Mouse (Mus musculus): ENCODE data around the gene Twist2. TPM values are rescaled to one million over a fixed set of nuclear protein-coding genes. Genes with fewer than 3 reads are reported as not detected.

Twist2 gene
- total RNA-seq, 2 experiments from 2014 or later = 0.97 to 1.6 TPM

GRCm38 (mm10) chr1:91873572-91874285 is 72.5 kb downstream of the Twist2 start:
- DNase-seq (ENCODE audit: low spot score in 2 of 2) = no peak

DNA sequence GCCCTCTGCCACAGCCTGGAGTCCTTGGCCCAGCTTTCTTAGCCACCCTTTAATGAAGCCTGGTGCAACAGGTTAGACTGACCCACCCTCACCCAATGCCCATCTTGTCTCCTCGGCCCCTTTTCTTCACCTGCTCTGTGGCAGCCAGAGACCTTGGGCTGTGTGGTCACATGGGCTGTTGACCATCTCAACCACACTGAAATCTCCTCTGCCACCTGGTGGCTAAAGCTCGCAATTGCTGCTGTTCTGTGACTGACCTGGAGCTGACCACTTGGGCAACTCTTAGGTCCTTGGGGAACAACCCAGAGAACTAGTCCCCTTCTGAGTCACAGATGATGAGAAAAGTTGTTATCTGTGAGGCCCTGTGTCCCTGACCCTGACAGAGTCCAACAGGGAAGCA is 73.4 kb downstream of the Twist2 start:
- DNase-seq (ENCODE audit: low spot score in 2 of 2) = peak in 1 of 2 experiments; percentile 52

GRCm38 (mm10) chr1:91875042-91875720 is 73.9 kb downstream of the Twist2 start:
- DNase-seq (ENCODE audit: low spot score in 2 of 2) = no peak

- DNase-seq (ENCODE audit: low spot score in 2 of 2) = no peak
Measured at GRCm38 (mm10) chr1:91878696-91879095, 77.4 kb downstream of the Twist2 start.

DNA sequence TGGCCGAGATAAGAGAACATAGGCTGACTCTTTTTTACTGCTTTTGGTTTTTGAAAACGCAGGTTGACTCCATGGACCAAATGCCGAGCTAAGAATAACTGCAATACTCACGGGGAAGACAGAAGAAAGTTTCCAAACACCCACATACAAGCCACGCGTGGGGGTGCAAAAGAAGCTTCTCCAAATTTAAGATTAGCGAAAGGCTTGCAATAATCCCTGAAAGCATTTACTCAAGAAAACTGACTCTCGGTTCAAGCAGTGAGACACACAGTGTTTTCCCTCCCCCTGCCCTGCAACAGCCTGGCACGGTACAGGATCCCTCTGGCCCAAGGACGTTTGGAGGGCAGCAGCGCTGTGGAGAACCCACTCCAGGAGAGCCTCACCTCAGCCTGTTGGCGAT is 78.9 kb downstream of the Twist2 start:
- peak in 1 of 2 experiments; percentile 52 for DNase-seq (ENCODE audit: low spot score in 2 of 2)

GRCm38 (mm10) chr1:91880899-91881298 is 79.6 kb downstream of the Twist2 start:
- no peak for DNase-seq (ENCODE audit: low spot score in 2 of 2)

GRCm38 (mm10) chr1:91883115-91883514 is 81.9 kb downstream of the Twist2 start:
- DNase-seq (ENCODE audit: low spot score in 2 of 2) = no peak

DNA sequence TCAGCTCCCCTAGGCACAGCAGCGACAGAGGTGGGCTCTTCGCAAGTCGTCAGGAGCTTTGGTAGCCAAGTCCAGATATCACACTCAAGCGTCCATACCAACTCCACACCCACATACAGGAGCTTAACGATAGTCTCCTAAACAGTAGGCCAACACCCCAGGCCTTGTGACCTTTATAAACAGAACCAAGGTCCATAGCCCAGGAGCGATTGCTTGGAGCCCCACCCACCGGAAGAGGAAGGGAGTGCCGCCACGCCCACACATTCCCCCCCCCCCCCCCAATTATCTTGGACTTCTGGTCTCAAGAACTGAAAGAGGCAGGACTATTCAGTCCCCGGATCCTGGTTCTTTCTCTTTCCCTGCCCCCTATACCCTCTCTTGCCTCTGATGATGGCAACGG is 92.3 kb downstream of the Twist2 start:
- DNase-seq (ENCODE audit: low spot score in 2 of 2) = no peak

DNA sequence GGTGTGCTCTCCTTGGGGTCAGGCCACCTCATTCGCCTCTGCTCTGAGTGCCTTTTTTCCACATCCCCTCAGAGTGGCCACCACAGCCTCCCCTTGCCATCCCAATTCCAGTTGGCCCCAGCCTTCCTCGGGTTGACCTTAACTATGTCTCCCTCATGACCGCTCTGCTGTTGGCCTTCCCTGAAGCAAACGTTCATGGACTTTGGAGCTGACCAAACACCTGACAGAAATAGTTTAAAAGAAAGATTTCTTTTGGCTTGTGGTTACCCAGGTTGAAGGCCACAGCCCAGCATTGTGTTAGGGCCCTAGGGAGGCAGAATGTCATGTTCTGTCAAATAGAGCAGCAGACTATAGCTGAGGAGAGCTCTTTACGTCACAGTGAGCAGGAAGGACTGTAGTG is 93.0 kb downstream of the Twist2 start:
- no peak for DNase-seq (ENCODE audit: low spot score in 2 of 2)

- DNase-seq (ENCODE audit: low spot score in 2 of 2) = no peak
Measured at GRCm38 (mm10) chr1:91897078-91897477, 95.8 kb downstream of the Twist2 start.
